Mouse (Mus musculus): ENCODE measurements around the gene Gm47959. TPM values are rescaled to one million over a fixed set of nuclear protein-coding genes. Genes with fewer than 3 reads are reported as not detected.
"Not testable (repeated sequence)": the region's sequence is repeated elsewhere in the genome, so short reads cannot be mapped to it uniquely, and the experiment has no call there.

The Gm47959 gene
- polyA plus RNA-seq (2017; shearing (Covaris generic)) = not detected

DNA sequence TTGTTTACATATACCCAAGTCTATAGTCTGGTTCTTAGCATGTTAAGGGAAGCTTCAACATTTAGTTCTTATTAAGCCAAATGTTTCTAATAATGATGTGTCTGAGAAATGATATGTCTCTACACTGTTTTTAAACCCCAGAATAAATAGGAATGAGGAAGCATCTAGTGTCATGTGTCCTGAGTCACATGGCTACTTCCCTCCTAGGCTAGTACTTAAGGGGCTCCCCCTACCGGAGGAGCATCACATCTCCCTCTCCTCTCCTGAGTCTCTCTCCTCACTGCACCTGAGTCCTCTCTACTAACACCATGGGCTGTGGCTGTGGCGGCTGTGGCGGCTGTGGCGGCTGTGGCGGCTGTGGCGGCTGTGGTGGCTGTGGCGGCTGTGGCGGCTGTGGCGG, at the start of gene Gm47959:
Gene Gm47959 (plus strand): TSS at position 243 of the 400 bp plus-strand sequence.
- not testable (repeated sequence) for ATAC-seq

DNA sequence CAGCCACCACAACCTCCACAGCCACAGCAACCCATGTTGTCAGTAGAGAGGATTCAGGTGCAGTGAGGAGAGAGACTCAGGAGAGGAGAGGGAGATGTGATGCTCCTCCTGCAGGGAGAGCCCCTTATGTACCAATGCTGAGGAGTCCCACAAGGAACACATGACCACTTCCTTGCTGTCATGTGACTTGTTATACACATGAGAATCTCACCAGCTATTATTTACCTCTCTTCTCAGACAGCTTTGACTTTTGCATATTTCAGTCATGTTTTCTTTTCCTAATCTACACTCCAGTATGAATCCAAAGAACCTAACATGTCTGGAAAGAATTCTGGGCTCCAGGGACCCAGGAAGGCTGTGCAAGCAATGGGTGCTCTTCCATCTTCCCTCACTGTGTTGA, 44.4 kb upstream of the Gm47959 start, which contains the start of gene Gm7544:
Gene Gm7544 (minus strand): TSS at position 101 of the 400 bp plus-strand sequence.
- ATAC-seq = not testable (repeated sequence)

DNA sequence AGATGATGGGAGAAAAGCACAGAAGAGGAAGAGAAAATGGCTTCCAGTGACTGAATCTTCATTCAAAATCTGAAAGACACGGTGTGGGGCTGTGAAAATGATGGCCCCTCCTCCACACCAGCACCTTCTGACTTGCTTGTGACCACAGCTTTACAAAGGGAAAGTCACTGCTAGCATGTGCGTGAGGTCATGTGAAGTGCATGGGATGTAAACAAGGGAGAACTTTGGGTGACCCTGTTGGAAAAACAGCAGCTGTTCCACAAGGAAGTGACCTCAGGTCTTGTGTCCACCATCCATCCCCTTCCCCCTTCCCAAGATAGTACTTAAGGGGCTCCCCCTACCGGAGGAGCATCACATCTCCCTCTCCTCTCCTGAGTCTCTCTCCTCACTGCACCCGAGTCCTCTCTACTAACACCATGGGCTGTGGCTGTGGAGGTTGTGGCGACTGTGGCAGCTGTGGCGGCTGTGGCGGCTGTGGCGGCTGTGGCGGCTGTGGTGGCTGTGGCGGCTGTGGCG, 40.4 kb upstream of the Gm47959 start, which contains the start of gene Gm47955:
Gene Gm47955 (plus strand): TSS at position 417 of the 516 bp plus-strand sequence.
- no peak for ATAC-seq

DNA sequence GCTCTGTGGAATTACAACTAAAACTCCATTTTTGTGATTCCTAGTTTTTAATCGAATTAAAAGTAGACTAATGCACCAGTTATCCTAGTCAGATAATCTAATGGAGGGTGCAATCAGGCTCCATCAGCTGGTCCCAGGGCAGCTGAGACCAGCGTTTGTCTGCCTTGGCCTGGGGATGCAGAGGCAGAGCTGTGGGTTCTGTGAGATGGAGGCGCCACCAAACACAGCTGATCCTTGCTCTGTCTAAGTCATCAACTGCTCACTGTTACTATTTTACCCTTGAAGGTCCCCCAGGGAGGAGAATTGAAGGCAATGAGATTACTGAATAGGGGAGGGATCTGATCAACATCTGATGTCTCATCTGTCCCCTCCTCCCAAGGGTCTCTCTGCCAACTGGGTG, 33.9 kb upstream of the Gm47959 start:
- ATAC-seq = no peak

DNA sequence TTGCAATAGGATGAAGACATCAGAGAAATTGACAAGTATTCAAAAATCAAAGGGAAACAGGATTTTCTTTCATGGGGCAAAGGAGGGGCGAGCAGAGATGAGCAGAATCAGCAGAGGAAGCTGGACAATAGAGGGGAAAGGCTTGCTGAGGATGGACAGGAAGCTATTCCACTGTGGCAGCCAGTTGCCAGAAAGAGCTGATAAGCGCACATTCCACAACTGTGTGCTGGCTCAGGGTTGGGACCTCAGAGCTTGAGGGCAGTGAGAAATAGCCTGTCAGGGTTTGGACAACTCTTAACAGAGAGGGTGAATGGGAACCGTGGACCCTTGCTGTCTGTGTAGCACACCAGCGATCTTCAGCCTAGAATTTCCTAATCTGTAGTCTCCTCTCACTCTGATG, 28.3 kb upstream of the Gm47959 start:
- no peak for ATAC-seq

DNA sequence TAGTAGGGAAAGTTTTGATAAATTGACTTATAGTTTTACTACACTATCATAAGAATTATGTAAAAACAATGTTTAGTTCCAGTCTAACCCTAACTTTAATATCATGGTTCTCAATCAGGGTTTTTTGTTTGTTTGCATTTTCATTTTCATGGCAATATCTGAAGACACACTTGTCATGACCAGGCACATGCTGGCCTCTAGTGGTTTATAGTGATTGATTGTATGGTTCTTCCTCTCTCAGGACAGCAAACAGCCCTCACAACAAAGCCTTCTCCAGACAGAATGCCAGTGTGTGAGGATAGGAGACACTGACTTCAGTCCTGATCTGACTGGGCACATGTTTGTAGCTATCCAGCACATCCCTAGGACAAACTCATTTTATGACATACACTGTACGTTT, 27.1 kb upstream of the Gm47959 start:
- ATAC-seq = no peak

DNA sequence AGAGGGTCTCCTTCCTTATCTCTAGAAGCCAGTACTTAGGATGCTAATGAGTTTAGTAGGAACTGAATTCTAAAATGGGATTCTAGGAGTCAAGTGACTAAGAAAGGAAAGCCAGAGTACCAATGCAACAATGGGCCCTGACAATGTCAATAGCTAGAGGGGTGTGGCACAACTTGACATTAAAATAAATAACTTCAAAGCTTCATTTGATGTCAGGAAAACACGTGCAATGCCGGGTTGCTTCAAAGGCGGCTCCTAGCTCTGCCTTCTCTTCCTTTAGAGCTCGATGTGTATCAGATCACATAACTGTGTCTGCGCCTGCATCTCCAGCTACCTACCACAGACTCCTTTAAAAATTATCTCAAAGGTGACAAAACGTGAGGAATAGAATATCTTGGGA, 26.4 kb upstream of the Gm47959 start:
- peak; percentile 90 for ATAC-seq

DNA sequence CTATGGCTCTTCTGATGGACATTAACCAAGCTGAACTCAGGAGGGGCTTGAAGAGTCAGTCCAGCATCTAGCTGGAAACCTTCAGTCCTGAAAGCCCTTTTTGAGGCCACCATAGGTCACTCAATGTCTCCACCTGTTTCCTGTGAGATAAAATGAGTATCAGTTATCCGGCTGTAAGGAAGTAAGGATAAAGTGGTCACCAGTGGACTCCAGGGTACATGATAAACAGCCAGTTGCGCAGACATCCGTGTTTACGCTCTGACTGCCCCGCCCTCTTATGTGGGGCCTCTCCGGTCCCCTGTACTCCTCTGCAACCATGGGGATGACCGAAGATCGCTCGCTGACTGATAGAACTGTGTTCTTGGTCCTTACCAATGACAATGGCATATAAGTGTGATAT, 26.0 kb upstream of the Gm47959 start:
- ATAC-seq = no peak

DNA sequence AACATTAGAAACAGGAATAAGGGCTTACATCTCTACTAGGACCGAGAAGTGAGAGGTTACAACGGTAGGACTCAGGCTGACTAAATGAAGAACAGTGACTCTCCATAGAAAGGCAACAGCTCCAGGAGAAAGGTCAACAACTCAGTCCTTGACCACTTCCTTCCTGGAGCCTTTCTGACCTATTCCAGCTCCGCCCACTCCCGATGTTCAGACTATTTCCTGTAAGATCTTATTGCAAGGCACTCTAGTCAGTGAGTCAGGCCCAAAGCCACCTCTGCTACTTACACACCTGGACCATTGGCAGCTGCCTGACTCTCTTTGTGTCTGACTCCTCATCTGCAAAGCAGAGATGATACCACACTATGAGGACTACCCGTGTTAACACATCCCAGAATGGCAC, 24.6 kb upstream of the Gm47959 start:
- peak; percentile 63 for ATAC-seq

DNA sequence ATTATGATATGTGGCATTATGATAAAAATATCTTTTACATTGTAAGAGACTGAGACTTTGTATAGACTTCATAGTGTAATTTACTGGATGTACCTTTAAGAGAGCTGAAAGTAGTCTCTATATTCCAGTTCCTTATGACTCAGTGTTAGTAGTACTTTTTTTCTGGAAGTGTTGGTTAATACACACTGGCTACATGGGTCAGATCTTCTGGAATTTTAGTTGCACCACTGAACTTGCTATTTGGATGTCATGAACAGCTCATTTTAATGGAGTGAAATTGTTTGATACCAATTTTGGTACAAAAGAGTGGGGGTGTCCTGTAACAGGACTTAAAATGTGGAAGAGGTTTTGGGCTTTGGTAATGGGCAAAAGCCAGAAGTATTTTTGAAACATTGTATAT, 22.5 kb upstream of the Gm47959 start:
- no peak for ATAC-seq

DNA sequence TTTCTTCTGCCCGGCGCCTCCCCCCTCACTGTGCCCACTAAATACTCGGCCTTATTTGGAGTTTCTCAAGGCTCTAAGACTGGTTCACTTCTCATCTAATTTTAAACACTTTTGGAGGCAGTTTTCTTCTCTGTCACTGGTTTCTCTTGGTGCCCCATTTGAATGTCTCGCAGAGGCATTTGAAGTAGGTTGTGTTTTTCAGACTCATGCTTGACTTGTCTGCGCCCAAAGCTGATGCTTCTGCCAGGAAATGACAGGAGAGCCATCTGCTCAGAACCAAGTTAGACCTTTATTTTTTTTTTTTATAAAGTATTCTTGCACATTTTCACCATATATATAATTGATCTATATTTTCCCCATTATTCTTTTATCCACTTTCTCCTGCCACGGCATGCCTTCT, 13.6 kb upstream of the Gm47959 start:
- ATAC-seq = no peak

DNA sequence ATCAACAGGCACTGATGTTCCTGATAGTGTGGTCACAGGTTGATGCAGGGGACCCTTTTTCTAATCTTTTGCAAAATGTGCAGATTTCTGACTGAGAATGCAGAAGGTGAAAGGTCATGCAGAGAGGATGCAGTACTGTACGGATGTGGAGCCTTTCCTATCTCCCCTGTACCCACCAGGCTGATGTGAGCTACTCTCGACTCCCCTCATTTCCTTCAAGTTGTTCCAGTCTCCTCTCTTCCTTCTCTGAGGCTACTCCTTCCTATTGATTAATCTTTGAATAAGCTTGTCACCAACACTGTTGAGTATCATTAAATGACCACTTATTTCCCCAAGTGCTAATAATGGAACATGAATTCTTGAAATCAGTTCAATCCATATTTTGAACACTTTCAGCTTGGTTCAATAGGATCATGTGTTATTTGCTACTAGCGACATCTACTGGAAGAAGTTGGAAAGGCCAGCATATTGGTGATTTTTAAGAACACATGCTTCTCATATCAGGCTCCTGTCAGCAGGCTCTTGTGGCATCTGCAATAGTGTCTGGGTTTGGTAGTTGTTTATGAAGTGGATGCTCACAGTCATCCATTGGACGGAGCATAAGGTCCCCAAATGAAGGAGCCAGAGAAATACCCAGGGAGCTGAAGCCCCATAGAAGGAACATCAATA, 12.7 kb upstream of the Gm47959 start:
- peak; percentile 85 for ATAC-seq

DNA sequence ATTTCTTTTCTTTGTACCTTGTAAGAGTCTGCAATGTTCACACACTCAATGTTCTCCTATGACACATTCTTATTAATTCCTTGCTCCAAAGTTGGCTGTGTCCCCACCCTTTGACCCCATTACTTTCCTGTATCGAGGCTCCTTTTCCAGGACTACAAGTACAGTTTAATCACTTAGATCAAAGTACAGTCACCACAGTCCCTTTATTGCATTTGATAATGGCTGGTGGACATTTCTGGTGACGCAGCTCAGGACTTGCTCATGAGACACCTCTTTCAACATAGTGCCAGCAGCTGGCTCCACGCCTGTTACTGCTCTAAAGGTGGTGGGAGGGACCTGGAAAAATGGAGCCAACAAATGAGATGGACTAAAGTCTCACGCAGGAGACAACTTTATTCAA, 9.3 kb upstream of the Gm47959 start:
- ATAC-seq = no peak

DNA sequence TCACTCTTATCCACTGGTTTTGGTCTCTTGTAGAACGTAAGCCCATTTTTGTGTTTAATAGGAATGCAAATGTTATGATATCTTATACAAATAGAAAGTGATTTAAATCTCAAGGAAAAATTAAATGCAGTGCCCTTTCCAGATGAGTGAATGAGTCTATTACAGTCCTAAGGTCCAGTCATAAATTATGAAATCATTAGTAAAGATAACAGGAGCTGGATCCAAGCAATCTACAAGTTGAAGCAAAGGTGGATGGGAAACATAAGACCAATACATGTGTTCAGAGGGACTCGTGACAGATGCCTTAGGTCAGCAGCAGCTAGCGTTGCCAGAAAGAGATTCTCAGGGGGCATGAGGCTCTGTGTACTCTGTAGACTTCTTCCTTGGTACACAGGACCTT, 8.8 kb upstream of the Gm47959 start:
- ATAC-seq = no peak

DNA sequence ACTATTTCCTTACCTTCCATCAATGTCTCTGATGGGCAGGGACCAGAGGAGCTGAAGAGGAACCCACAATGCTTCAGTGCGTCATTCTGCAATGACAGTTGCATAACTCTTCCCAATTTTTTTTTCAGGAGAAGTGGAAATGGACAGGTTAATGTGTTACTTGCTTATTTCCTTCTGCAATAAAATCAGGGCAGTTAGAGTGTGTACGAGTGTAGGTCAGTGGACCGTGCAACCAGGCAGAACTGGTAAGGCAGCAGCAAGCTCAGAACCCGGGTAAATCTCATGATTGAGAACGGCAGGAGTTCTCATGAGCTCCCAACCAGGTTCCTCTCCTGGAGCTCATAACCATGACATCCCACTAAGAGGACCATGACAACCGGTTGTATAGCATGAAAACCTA, 8.3 kb upstream of the Gm47959 start:
- ATAC-seq = no peak

DNA sequence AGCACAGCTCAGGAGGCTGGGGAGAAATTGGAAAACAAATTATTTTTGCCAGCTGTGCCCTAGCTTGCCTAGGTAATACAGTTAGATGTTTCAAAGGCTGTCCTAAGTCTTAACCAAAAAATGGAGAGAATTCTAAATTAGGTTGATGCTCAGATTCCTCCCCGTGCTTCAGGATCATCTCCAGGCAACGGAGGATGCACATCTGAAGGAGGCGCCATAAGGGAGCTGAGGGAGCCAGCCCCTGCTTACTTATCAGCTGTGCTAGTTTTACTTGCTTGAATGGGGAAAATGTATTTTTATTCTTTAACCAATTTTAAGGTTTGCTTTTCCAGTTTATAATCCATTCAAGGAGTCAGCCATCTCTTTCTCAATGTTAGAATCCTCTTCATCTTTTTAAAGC, 6.4 kb upstream of the Gm47959 start:
- no peak for ATAC-seq

DNA sequence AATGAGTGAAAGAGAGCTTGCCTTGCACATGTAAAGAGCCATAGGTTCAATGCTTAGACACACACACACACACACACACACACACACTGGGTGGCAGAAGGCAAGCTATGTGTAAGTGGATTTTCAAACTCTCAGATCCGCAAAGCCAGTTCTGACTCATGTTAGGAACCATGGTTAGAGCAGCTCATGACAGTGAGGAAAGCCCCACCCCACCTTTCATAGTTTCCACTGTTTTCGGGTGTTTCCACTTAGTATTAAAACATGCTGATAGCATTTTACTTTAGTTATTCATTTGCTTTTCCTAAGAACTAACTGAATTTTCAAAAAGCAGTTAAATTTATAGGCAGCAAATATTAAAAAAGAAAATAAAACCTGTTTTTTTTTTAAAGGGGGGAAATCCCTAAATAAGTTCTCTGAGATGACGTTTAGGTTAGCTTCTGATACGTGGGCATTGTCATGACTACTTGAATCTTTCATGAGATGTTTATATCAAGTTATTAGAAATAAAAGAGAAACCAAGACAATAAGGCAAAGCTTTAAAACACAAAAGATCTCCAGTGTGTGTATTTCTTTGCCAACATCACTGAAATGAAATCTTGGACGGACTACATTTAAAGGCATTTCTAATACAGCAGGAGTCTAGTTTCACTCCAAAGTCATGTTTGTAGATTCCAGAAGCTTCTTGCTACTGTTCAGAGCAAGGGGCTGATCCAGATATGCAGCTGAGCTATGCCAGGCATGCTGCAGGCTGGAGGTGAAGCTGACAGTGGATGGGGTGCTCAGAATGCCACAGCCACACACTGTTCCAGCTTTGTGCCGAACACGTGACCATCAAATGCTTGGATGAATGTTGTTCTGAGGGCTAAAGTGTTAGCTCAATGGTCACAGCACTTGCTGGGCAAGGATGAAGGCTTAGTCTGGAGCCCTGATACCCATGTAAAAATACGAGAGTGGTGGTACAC, 6.2 kb downstream of the Gm47959 start:
- ATAC-seq = peak; percentile 93

DNA sequence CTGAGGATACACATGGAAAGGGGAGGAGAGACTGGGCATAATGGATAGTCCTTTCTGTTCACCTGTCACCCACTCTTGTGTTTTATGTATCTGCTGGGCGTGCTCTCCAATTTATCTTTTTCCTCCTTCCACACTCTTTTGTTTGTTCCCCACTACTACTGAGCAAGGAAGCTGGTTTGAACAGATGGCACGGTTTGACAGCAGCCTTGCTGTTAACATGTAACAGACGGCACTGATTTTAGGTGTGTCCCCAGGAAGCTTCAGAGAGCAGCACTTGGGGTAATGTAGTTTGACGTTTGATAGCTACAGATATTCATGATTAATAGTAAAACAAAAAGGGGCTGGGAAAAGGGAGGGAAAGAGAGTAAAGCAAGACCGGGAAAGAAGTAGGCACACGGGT, 7.1 kb downstream of the Gm47959 start:
- no peak for ATAC-seq

DNA sequence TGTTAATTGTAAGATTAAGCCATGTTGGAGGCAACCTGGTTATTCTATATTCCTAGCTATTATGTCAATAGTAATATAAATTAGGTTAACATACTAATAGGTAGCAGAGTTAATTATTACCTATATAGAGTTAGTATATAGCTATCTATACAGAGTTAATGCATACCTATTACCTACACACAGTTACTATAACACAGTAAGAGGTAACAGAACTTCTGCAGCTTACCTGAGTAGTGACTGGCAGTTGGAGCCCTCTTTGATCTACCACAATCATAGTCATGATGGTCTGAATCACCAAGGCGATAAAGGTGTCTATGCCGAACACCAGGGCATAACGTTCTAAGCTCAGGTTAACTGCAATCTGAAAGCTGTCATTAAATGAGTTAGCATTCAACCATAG, 14.1 kb downstream of the Gm47959 start:
- ATAC-seq = no peak

DNA sequence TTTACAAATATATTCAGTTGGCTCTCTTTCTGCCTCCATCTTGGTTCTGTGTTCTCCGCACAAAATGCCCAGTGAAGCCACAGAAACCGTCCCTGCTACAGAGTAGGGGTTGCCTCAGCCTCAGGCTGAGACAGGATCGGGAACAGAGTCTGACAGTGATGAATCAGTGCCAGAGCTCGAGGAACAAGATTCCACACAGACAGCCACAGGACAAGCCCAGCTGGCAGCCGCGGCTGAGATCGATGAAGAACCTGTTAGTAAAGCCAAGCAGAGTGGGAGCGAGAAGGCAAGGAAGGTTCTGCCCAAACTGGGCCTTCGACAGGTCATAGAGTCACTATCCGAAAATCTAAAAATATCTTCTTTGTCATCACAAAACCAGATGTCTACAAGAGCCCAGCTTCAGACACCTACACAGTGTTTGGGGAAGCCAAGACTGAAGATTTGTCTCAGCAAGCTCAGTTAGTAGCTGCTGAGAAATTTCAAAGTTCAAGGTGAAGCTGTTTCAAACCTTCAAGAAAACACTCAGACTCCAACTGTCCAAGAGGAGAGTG, 15.1 kb downstream of the Gm47959 start:
- no peak for ATAC-seq

DNA sequence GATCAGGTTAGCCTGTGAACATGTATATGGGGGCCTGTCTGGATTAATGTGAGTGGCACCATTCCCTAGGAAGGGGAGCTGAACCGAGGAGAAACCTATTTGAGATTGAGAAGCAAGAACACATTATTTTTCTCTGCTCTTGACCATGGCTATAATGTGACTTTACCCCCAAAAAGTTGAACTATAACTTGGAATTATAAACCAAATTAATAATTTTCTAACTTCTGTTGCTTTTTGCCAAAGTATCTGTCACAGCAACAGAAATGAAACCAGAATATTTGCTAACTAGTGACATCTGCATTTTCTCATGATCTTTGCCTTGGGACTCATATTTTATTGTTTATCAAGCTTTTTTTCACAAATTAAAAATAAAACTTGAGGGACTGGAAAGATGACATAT, 16.2 kb downstream of the Gm47959 start:
- no peak for ATAC-seq

DNA sequence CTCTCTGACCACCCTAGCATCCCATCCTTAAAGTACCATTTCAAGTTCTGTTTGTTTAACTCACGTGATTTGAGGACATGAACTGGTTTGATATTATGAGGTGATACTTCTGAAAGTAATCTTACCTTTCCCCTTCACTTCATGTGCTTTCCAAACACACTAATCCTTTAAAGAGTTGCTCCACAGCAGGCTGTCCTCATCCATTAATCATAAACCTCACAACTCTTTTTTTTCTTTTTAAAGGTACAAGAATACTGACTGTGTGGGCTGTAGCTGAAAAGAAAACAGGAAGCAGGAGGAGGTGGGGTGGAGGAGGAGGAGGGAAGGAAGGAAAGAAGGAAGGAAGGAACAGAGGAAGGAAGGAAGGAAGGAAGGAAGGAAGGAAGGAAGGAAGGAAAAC, 31.6 kb downstream of the Gm47959 start:
- no peak for ATAC-seq

DNA sequence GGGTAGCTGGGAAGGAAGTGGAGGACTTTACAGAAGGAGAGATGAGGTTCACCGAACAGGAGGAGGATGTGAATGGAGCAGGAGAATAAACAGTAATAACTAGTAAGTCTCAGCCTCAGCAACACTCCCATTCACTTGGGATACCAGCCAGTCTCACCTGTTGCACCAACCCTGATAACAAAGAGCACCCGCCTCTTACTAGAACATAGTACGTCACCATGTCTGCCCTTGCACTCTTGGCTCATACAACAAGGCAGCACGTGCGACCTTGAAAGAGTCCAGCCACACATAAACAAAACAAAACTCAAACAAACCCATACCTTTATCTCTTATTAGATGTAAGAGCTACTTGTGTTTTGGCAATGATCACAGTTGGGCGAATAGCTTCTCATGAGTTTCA, 32.2 kb downstream of the Gm47959 start:
- no peak for ATAC-seq

Measured in inflammation-experienced regulatory T-cells, adult 6 months (primary cell).